Mouse (Mus musculus) MEL-GATA-1-ER (cell line): ENCODE measurements around the gene Hipk3.

Source experiments
- DNase-seq: peaks from one replicate; pipeline ENCODE4 v3.0.0-alpha.2; 2012; ENCODE audit warnings: low read depth; ENCODE audit errors: extremely low read depth

Gene Hipk3

DNA sequence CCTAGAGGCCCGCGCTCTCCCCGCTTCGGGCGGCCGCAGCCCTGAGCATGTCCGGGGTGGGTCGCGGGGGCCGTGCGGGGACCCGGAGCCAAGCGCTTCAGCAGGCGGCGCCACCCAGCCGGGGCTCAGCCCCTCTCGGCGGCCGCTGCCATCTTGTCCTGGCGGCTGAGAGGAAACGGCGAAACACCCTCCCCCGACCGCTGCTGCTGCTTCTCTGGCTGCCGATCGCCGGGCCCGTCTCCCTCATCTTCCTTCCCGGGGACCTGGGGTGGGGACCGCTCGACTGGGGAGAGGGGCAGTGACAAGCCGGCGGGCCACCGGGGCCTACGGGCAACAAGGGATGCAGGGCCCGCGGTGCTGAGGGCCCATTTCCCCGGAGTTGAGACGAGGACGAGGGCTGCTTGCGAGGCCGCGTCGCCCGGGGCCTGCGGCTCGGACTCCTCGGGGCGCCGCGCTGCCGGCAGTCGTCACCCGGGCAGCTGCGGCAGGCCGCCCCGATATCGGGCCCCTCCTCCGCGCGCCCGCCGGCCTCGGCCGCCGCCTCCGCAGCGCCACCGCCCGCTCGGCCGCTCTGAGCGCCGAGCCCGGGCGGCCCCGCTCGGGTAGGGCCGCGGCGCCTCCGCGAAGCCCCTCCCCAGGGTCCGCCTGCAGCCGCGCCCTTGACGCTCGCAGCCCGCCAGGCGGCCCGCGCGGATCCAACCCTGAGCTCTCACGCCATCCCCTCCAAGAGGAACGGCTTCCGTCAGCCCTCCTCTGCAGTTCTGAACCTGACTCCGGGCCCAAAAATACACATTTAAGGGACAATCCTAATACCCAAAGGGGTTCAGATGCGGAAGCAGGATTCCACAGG, at the start of gene Hipk3:
Hipk3 (minus strand) TSS at position 496 of the 850 bp plus-strand sequence.
- peak; percentile 10 for DNase-seq

DNA sequence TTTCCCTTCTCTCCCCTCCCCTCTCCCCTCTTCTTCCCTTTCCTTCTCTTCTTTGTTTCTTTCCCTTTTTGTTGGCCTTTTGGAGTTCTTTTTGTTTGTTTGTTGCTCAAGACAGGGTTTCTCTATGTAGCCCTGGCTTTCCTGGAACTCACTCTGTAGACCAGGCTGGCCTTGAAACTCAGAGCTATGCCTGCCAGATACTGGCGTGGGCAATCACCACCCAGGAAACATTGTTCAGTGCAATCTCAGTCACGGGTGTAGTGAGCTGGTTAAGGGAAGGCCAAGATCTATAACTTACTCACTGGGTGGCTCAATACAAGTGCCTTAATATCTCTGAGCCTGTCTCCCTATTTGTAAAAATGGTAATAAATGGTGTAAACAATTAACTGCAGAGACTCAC, 46.0 kb upstream of the Hipk3 start:
- no peak for DNase-seq

DNA sequence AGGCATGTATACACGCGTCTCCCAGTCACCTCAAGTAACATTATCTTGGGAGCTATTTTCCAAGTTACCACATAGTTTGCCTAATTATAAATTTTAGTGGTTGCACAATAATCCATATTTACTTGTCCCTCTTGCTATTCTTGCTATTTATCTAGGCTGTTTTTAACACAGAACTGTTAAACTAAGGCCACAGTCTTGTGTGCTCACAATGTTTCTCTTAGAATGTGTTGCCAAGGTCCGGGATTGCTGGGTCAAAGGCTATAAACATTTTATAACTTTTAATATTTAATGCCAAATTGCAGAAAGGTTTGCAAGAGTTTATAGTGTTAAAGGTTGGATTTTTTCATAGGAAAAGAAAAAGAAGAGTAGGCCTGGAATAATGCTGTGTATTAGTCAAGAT, 40.5 kb upstream of the Hipk3 start:
- DNase-seq, result no peak

DNA sequence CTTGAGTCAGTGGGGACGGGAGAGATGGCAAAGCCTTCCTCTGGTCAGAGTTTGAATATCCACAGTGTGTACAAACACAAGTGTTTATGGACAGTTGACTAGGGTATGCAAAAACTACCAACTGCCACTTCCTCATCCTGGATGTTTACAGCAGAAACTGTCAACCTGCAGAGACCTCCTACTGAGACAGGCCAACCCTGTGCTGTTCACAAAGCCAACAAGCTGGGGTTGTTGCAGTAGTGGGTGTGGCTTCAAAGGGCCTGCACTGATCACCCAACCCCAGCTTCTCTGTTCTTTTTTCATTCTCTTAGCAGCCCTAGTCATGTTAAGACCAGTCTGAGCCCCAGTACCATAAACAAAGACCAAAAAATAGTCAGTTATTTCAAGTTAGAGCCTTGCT, 38.3 kb upstream of the Hipk3 start:
- DNase-seq, result no peak

DNA sequence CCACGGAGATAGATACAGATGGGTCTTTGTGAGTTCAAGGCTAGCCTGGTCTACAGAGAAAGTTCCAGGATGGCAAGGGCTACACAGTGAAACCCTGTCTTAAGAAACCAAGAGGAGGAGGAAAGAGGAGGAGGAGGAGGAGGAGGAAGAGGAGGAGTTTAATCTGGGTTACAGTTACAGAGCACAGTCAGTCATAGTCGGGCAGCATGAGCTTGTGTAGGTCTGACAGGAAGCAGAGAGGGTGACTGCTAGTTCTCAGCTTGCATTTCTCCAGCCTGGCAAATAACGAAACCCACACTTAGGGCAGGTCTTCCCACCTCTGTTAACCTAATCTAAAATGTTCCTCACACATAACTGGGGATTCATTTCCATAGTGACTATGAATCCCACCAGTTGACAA, 32.3 kb upstream of the Hipk3 start:
- DNase-seq, result no peak

DNA sequence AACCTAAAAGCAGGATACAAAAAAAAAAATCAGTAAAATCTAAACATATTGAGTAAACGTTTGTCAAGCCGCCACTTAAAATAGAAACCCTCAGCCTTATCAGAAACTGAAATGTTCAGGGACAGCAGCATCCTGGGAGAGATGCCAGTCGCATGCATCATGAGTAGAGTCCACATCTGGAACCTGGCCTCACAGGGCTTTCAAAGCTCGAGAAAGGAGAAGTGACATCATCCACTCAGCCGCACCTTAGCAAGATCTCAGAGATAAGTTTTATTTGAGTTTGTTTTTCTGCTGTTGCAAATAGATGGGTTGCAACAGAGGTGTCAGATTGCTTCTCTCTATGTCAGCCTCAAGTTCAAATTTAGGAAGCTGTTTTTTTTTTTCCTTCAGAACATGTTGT, 31.3 kb upstream of the Hipk3 start:
- DNase-seq, result peak; percentile 74

DNA sequence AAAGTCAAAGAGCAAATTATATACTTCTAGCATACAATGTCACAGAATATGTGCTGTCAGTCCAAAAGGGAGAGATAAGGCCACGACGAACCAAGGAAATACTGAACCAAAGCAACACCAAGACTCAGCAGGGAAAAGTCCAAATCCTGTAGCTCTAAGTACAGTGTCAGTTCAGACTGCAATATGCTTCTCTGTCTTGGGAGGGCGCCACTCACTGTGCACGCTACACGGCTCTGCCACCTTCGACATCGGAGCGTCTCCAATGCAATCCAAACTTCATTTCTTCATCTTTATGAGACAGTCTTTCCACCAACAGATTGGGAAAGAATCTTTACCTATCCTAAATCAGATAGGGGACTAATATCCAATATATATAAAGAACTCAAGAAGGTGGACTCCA, 17.4 kb upstream of the Hipk3 start:
- DNase-seq, result no peak

DNA sequence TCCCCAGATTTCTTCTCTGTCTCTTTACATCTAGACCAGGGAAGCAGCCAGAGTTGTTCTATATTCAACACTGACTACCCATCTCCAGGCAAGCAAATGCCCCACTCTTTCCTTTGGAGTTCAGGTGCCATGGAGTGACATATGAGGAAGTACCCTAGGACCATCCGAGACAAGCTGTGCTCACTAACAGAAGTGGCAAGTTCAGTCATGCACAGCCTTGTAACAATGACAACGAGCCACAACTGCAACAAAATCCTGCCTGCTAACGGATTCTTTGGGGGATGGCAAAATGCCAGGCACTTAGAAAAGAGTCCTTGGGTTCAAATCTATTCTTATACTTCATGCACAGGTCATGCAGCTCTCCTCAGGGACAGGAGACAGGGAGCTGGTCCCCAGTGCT, 8.1 kb upstream of the Hipk3 start:
- no peak for DNase-seq

DNA sequence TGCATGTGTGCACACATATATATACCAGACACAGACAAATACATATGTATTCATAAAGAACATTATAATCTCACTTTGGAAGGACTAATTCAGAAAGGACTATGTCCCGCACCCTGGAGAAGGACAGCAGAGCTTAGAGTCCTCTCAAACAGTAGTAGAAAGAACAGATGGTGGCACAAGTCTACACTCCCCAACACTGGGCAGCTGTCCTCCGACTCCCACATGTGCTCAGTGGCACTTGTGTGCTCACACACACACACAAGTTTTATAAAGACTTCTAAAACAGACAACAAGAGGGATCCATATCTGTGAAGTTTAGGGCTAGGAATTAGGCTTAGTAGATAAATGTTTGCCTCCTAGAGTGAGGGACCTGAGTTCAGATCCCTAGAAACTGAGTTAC, 6.8 kb upstream of the Hipk3 start:
- no peak for DNase-seq

DNA sequence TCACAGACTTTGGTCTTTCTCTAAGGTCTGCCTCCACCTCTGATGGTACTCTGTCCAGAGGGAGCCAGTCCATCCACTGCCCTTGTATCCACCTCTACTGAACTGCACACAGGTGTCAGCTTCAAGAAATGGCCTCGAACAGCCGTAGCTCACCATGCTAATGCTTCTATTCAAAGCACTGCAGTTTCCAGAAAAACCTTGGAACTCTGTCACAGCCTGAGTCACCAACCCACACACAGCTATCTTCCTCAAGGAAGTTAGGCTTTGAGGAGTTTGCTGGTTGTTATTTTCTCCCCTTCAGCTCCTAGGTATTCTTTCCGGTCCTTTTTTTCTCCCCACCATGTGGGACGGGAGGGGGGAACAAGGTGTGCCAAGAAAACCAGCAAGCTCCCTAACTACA, 3.5 kb upstream of the Hipk3 start:
- no peak for DNase-seq

DNA sequence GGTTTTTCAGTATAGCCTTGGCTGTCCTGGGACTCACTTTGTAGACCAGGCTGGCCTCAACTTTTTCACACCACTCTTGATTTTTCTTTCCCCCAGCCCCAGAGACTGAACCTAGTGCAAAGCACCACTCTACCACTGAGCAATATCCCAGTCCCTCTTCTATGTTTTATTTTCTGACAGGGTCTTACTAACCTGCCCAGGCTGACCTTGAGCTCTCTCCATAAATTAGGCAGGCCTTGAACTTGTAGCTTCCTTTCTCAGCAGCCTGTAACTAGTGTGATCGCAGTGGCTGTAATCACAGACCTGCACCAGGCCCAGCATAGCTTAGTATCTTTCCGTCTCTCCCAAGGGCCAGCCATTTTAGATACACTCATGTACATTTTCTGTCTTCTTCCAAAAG, 3.0 kb upstream of the Hipk3 start:
- DNase-seq, result no peak

DNA sequence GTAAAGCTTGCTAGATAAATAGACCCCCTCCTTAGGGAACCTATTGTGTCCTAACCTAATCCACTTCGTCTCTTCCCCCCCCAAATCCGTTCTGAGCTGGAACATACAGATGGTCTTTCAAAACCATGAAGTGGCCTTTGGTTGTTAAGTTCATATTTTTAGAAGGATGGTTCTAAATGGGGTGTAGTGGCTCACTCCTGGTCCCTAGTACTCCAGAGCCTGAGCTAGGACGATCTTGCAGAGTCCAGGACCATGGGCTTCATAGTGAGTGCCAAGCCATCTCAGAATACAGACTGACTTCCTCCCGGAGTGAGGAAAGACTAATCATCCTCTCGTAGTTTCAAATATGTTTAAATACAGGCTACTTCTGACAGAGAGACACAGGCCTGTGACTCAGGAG, 2.0 kb upstream of the Hipk3 start:
- DNase-seq, result no peak

DNA sequence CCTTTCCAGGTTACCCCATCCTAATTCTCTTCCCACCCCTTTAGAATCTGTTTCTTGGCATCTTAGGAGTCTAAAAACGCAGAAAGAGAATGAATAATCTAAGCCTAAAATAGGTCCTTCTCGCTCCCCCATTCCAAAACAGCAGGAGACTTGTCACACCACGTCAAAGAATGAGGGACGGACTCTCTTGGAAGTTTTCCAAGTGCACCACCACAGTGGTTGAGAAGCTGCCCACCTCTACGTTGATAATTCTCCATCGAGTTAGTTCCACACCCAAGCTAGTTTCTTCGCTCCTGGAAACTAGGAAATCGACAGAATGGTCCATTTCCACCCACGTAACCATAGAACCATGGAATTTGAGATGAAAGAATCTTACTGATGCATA, 547 bp upstream of the Hipk3 start:
- DNase-seq, result peak; percentile 52

DNA sequence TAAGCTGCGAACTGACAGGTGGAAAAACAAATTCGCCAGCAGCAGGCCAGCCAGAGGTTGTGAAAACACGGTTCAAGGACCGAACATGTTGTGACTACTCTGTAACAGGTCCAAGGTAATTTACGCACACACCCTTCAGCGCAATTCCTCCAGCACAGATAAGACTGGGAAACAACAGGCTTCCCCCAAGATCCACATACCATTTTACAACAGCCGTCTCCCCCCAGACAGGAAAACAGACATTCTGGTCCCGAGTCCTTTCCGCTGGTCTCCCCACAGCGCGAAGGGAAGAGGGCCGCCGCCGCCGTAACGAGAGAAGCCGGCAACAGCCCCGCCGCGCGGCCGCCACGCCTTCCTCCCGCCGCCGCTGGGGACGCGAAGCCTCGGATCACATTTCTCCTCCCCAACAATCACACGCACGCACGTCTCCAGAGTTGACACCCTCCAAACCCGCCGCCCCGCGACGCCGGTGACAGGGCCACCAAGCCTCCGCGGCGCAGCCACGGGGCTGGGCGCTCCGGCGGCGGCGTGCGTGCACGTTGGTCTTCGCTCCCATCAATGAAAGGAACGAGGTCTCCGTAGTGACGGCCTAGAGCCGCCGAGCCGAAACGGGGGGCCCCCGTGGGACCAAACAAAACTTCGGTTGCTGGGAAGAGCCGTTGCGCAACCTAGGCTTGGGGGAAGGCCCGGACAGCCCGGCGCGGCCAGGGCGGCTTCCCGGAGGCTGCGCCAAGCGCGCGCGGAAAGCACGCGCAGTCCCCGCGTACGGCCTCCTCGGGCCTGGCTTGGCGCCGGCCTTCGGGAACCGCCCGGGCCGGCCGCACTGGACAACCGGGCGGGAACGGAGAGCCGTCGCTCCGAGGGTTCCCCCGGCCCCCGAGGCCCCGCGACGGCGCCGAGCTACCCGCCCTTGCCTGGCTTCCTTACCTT, 960 bp downstream of the Hipk3 start:
- peak; percentile 59 for DNase-seq

DNA sequence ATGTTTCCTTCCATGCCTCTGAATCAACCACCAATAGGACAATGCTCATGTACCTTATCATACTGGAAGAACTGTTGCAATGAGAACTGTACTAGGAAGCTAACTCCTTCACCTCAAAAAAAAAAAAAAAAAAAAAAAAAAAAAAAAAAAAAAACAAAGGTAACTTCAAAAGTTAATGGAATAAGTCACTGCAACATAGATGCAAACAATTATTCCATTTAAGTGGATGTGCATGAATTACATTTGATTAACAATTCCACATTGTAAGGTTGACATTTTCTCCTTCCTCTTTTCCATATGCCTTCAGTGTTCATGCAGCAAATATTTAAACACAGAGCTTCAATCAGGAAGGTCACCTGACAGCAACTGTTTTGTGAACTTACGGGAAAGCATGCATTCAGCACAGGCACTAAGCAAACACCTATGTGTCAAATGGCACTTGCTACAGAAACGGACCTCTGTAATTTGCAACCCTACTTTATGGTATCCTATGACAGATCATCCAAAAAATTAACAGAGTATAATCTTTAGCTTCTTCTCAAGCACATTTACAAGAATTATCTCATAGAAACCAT, 2.9 kb downstream of the Hipk3 start:
- peak; percentile 13 for DNase-seq

DNA sequence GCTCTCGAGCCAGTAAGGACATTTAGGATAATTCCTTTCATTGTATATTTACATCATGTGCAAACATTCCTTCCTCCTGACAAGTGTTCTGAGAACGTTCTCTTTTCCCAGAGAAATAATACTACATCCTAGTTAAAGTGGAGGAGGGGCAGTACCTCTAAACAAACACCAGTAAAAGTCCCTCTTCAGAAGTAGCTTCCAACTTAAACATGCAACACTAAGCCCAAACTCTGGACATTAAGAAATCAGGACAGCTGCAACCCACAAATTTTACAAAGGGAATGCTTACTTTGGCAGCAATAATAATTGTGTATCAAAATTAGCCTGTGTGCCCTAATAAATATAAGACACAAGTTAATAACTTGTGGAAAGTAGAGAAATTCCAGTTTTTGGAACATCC, 3.5 kb downstream of the Hipk3 start:
- no peak for DNase-seq

DNA sequence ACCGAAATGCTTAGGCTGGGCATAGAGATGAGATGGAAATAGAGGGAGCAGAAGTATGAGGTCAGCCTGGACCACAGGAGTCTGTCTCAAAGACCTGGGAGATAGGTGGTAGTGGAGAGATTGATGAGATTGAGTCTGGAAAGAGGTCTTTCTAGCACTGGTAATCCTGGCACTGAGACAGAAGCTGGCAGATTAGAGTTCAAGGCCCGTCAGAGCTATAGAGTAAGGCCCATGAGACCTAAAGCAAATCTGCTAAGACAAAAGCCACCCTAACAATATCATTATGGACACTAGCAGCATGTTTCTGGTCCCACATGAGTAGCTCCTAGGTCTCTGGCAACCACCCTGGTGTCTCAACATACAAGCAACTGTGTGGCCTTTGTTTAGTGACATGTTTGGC, 4.4 kb downstream of the Hipk3 start:
- DNase-seq, result no peak

DNA sequence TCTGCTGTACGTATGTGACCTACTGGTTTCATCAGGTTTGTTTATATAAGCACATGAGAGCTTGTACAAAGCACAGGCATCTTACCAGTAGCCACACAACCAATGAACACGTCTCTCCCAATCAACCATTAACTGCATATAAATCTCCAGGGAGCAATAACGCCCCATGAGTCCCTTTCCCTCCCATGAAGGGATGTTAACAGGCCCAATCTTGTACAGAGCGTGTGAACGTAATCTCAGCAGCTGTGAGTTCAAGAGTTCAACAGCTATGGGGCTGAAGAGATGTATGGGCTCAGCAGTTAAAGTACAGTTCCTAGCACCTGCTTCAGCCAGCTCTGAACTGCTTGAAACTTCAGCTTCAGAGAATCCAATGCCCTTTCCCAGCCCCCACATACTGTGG, 9.8 kb downstream of the Hipk3 start:
- DNase-seq, result no peak

DNA sequence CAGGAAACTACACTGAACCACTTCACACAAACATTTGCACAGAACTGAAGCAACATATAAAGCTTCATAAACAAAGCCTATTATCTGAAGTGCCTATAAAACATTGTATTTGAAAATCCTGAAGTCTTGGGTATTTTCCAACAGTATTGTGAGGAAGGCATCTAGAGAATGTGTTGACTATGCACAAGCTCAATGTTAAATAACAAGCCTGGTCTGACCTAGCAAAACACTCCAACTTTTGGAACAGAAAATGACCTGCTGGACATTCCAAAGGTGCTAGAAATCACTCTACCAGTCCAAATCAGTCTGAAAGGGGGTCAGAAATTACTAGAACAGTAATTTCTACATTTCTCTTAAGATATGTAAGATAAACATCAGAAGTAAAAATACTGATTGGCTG, 12.1 kb downstream of the Hipk3 start:
- no peak for DNase-seq

DNA sequence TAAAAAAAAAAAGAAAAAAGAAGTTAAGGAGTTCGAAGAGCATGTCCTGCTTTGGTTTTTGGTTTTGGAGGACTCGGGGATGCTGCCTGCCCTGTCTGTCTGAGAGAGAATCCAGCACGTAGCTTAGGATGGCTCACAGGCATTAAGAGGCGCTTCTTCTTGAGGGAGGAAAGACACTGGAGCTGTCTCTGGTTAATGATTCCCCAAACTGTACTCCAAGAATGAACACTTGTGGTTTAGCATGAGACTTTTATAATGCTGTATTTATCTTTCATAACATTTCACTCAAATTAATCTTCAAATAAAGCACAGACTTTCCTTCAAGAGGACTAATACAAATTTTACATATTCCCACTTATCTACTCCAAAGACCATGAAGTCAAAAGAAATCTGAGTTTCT, 15.2 kb downstream of the Hipk3 start:
- DNase-seq, result no peak

DNA sequence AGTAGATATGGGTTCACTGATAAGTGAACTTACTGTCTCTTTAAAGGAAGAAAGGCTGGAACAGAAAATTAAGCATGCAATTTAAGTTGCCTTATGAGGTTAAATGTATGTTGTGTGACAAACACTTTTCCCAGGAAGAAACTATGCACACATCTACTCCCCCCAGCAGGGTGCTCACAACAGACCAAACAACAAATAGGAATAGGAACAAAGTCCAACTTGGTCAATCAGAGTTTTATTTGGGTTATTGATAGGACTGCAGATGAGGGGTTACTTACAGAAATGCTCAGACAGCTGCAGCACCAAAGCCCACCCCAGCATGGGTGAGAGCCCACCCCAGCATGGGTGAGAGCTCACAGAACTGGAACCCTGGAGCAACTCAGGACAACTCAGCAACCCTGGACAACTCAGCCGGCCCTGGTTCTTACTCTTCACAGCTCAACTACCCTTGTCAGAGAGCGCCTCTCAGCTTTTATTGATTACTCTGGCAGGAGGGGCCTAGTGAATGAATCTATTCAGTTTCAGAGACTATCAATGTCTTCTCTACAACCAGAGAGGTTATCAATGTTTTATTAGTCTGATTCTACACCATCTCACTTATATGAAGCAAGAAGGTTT, 16.7 kb downstream of the Hipk3 start:
- DNase-seq, result no peak

DNA sequence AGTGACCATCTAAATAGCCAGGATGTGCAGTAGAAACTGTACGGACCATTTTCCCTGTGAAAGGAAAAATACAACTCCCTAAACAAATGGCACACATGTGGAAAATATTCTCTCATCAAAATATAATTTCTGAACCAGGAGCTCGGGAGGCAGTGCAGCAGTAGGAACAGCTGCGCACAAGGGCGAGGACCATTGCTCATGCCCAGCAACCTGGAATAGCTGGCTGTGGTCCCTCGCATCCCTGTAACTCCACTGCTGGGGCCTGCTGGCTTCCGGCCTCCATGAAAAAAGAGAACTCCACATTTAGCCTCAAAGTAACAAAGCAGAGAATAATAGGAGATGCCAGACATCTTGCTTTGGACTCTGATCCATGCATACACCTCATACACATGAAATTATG, 22.2 kb downstream of the Hipk3 start:
- no peak for DNase-seq
